8 mouse cellular contexts compared by ENCODE assay signal in genomic region chr2:25224492-25224765, GRCm38 (mm10). TPM values are rescaled to one million over a fixed set of nuclear protein-coding genes. Genes with fewer than 3 reads are reported as not detected.
DNase-seq lines count a peak whose midpoint lies in the region; ATAC-seq and TF ChIP-seq lines count a peak whose summit lies in the region.

Tubb4b (minus strand) TSS chr2:25224702.

- peaks cover 3% of the 10 kb centered on the region; the same call in 1 of the 2 replicates for H3K36me3 ChIP-seq in spleen, adult 2 months (ENCODE audit: control insufficient read depth, insufficient read depth, low read length)
- H3K36me3 ChIP-seq in embryonic facial prominence, embryonic 13.5 days: peaks cover 9% of the 10 kb centered on the region
- peaks cover 11% of the 10 kb centered on the region; the same call in 1 of the 2 replicates for H3K36me3 ChIP-seq in heart, embryonic 15.5 days
- H3K36me3 ChIP-seq in neural tube, embryonic 13.5 days: peaks cover 14% of the 10 kb centered on the region

- whole genome bisulfite sequencing in spleen, adult 2 months: under 1% methylated on average over 17 of the region's 17 CpGs
- WGBS in embryonic facial prominence, embryonic 13.5 days: under 1% methylated on average over 17 of the region's 17 CpGs
- WGBS in heart, embryonic 15.5 days: 0% methylated on average over 17 of the region's 17 CpGs
- WGBS in neural tube, embryonic 13.5 days: under 1% methylated on average over 17 of the region's 17 CpGs

- TF ChIP-seq CTCF in spleen, adult 2 months (IDR thresholded peaks at IDR 0.05; ENCODE audit: extremely low read depth, insufficient read depth, insufficient read length, insufficient replicate concordance): no peak; the same call in 1 of the 2 replicates

- intact Hi-C loops in left cerebral cortex, postnatal 36 days (cut with DNase I): loop anchor here (2.0 kb wide), 1 partner anchor 38 kb away; the partner anchor contains the start of gene Tprn

- peak within 1 kb of the TSS; percentile 87 for H3K9ac ChIP-seq in embryonic facial prominence, embryonic 13.5 days
- peak within 1 kb of the TSS; percentile 76 for H3K9ac ChIP-seq in heart, embryonic 15.5 days
- peak within 1 kb of the TSS; percentile 91 for H3K9ac ChIP-seq in neural tube, embryonic 13.5 days

- peak within 1 kb of the TSS; percentile 97 for H3K4me2 ChIP-seq in embryonic facial prominence, embryonic 13.5 days
- peak within 1 kb of the TSS; percentile 85 for H3K4me2 ChIP-seq in heart, embryonic 15.5 days
- peak within 1 kb of the TSS; percentile 96 for H3K4me2 ChIP-seq in neural tube, embryonic 13.5 days

- no peak for ATAC-seq in embryonic facial prominence, embryonic 13.5 days (ENCODE audit: insufficient number of reproducible peaks, insufficient read depth, low FRiP score, low TSS enrichment, low read depth)
- no peak for ATAC-seq in heart, embryonic 15.5 days (replicated peaks; ENCODE audit: insufficient number of reproducible peaks, insufficient read depth, low FRiP score, low read depth)
- ATAC-seq in neural tube, embryonic 13.5 days (ENCODE audit: low read depth): no peak

- H3K27me3 ChIP-seq in spleen, adult 2 months (ENCODE audit: control insufficient read depth, insufficient read depth, low read length): no peaks in the 10 kb centered on the region
- H3K27me3 ChIP-seq in embryonic facial prominence, embryonic 13.5 days: no peaks in the 10 kb centered on the region
- 0 out of 2 replicates have a peak, but pooled peaks cover 2% of the 10 kb centered on the region for H3K27me3 ChIP-seq in heart, embryonic 15.5 days
- no peaks in the 10 kb centered on the region for H3K27me3 ChIP-seq in neural tube, embryonic 13.5 days

- DNase-seq in spleen, adult 2 months (ENCODE audit: low read depth in 1 of 2, low spot score in 2 of 2): no peak
- DNase-seq in spleen, adult 18-20 months: no peak
- no peak for DNase-seq in left cerebral cortex, postnatal 36 days (ENCODE audit: low spot score in 2 of 2)
- DNase-seq in cerebellum, adult 9-10 months: no peak
- no peak for DNase-seq in adipocyte (ENCODE audit: low spot score)

- peak within 1 kb of the TSS; percentile 97 for H3K27ac ChIP-seq in spleen, adult 2 months (ENCODE audit: insufficient read depth, low read length)
- H3K27ac ChIP-seq in embryonic facial prominence, embryonic 13.5 days: peak within 1 kb of the TSS; percentile 99
- peak within 1 kb of the TSS; percentile 98 for H3K27ac ChIP-seq in heart, embryonic 15.5 days
- H3K27ac ChIP-seq in neural tube, embryonic 13.5 days (replicated peaks): peak within 1 kb of the TSS; percentile 97

- H3K9me3 ChIP-seq in embryonic facial prominence, embryonic 13.5 days: no peaks in the 10 kb centered on the region
- H3K9me3 ChIP-seq in heart, embryonic 15.5 days (replicated peaks): no peaks in the 10 kb centered on the region
- H3K9me3 ChIP-seq in neural tube, embryonic 13.5 days: no peaks in the 10 kb centered on the region

- TF ChIP-seq POLR2A in spleen, adult 2 months (IDR thresholded peaks at IDR 0.05; ENCODE audit: low read depth, low read length): peak; percentile 99

- H3K4me1 ChIP-seq in spleen, adult 2 months (ENCODE audit: control insufficient read depth, insufficient read depth, insufficient read length): peaks cover 8% of the 10 kb centered on the region; the same call in 1 of the 2 replicates
- H3K4me1 ChIP-seq in embryonic facial prominence, embryonic 13.5 days: peaks cover 25% of the 10 kb centered on the region
- H3K4me1 ChIP-seq in heart, embryonic 15.5 days (replicated peaks): peaks cover 25% of the 10 kb centered on the region
- H3K4me1 ChIP-seq in neural tube, embryonic 13.5 days (replicated peaks): peaks cover 30% of the 10 kb centered on the region

- peak within 1 kb of the TSS; percentile 93 for H3K4me3 ChIP-seq in spleen, adult 2 months (ENCODE audit: extremely low read depth, insufficient read depth, insufficient read length)
- H3K4me3 ChIP-seq in embryonic facial prominence, embryonic 13.5 days: peak within 1 kb of the TSS; percentile 88
- peak within 1 kb of the TSS; percentile 73 for H3K4me3 ChIP-seq in heart, embryonic 15.5 days
- peak within 1 kb of the TSS; percentile 94 for H3K4me3 ChIP-seq in neural tube, embryonic 13.5 days

RNA-seq across cellular contexts. Expression of gene Tubb4b, which starts in this region (rescaled TPM):
- polyA plus RNA-seq in spleen, adult 2 months (2012; rRNA removed): 222 and 307 TPM in 2 replicates
- polyA plus RNA-seq in embryonic facial prominence, embryonic 13.5 days (2015; fragmentation: Nextera tagmentation; extraction: Ambion mirVana): 409 and 438 TPM in 2 replicates
- 358 and 463 TPM in 2 replicates for polyA plus RNA-seq in heart, embryonic 15.5 days (2015; fragmentation: Nextera tagmentation; extraction: Ambion mirVana)
- 100 to 1,000 TPM; 334 to 390 TPM for total RNA-seq in left cerebral cortex, postnatal 36 days (2021)
- 361 and 388 TPM in 2 replicates for polyA plus RNA-seq in neural tube, embryonic 13.5 days (2015; fragmentation: Nextera tagmentation; extraction: Ambion mirVana)
